Mouse (Mus musculus): ENCODE results near the gene Slc16a9. TPM values are rescaled to one million over a fixed set of nuclear protein-coding genes. Genes with fewer than 3 reads are reported as not detected.

Slc16a9 gene
- polyA plus RNA-seq, 1 experiment: 1.5 TPM

- TF ChIP-seq POLR2A (IDR thresholded peaks at IDR 0.05; ENCODE audit: borderline replicate concordance, control insufficient read depth, low read depth, low read length) (no peak), CTCF (IDR thresholded peaks at IDR 0.05; ENCODE audit: control insufficient read depth, insufficient read depth, low read length) (no peak)
- H3K4me3 ChIP-seq (replicated peaks; ENCODE audit: control insufficient read depth, low read depth, low read length): no peak overlapping the region
- no peaks in the 10 kb centered on the region; the same call in 1 of the 2 replicates for H3K4me1 ChIP-seq (ENCODE audit: control insufficient read depth, insufficient read depth, low read length)
- 78% methylated on average over 6 of the region's 6 CpGs for WGBS
- H3K27ac ChIP-seq (ENCODE audit: control insufficient read depth, insufficient read depth, low read depth, low read length, poor library complexity): no peak overlapping the region
Measured at GRCm38 (mm10) chr10:70230352-70230751, 14.5 kb upstream of the Slc16a9 start.

- TF ChIP-seq POLR2A (IDR thresholded peaks at IDR 0.05; ENCODE audit: borderline replicate concordance, control insufficient read depth, low read depth, low read length) (no peak), CTCF (IDR thresholded peaks at IDR 0.05; ENCODE audit: control insufficient read depth, insufficient read depth, low read length) (no peak)
- Histone ChIP-seq H3K27ac (ENCODE audit: control insufficient read depth, insufficient read depth, low read depth, low read length, poor library complexity) (no peak overlapping the region), H3K4me1 (ENCODE audit: control insufficient read depth, insufficient read depth, low read length) (no peaks in the 10 kb centered on the region), H3K4me3 (replicated peaks; ENCODE audit: control insufficient read depth, low read depth, low read length) (no peak overlapping the region)
- WGBS: 51% methylated on average over 2 of the region's 2 CpGs
Measured at GRCm38 (mm10) chr10:70237936-70238335, 7.0 kb upstream of the Slc16a9 start.

DNA sequence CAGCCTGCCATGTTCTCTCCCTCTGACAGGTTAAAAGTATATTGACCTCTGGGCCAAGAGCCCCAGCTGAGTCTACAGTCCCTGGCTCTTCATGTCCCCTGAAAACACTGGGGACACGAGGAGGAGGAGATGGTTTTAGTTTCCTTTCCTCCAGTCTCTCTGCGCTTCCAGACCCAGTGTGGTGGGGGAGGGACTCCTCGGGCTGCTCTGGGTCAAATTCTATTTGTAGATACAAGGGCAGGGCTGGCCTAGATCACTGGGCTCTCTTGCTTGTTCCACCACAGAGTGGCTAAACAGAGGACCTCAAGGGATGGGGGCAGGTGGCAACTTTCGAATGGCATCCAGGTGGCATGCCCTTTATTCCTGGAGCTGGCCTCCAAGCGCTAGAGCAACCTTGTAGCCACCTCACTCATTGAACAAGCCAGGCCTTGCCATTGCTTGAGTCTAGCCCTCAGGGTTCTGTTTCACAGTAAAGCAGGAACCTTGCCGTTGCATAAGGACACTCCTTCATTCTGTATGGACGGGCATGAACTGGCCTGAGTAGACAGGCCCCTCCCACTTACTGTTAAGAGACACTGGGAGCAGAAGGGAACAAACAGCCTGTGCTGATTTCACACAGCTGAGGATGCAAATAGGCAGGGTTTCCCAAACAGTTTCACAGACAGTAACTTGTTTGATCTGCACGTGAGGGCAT, 2.0 kb upstream of the Slc16a9 start:
- no peak overlapping the region for H3K4me3 ChIP-seq (replicated peaks; ENCODE audit: control insufficient read depth, low read depth, low read length)
- 39% methylated on average over 8 of the region's 8 CpGs for WGBS

DNA sequence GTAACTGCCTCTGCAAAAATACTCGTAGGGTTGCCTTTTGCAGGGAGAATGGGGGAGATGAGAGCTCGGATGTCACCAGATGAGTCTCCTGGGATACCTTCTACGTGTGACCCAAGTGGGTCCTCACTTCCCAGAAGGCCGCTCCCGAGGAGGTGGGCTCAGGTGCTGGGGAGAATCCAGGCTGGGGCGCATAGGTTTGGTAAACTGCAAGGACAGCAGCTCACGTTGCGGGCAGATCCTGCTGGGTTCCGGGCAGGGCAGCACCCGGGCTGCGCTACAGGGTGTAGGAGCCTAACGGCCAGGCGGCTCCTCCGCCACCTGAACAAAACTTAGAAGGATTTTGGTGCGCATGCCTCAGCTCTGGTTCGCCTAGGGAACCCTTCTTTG, 652 bp downstream of the Slc16a9 start:
- Histone ChIP-seq H3K4me1 (ENCODE audit: control insufficient read depth, insufficient read depth, low read length) (no peaks in the 10 kb centered on the region), H3K4me3 (replicated peaks; ENCODE audit: control insufficient read depth, low read depth, low read length) (peak overlapping the region; percentile 4), H3K27ac (ENCODE audit: control insufficient read depth, insufficient read depth, low read depth, low read length, poor library complexity) (no peak overlapping the region; the same call in 1 of the 2 replicates)
- WGBS: 1% methylated on average over 16 of the region's 16 CpGs
- TF ChIP-seq CTCF (IDR thresholded peaks at IDR 0.05; ENCODE audit: control insufficient read depth, insufficient read depth, low read length) (no peak), POLR2A (IDR thresholded peaks at IDR 0.05; ENCODE audit: borderline replicate concordance, control insufficient read depth, low read depth, low read length) (no peak)

More for the DNA sequence above, 2.0 kb upstream of the Slc16a9 start:
- Histone ChIP-seq H3K4me1 (ENCODE audit: control insufficient read depth, insufficient read depth, low read length) (no peaks in the 10 kb centered on the region), H3K27ac (ENCODE audit: control insufficient read depth, insufficient read depth, low read depth, low read length, poor library complexity) (no peak overlapping the region)
- no peak for TF ChIP-seq CTCF (IDR thresholded peaks at IDR 0.05; ENCODE audit: control insufficient read depth, insufficient read depth, low read length)
- no peak for TF ChIP-seq POLR2A (IDR thresholded peaks at IDR 0.05; ENCODE audit: borderline replicate concordance, control insufficient read depth, low read depth, low read length)

GRCm38 (mm10) chr10:70246076-70246475, 1.2 kb downstream of the Slc16a9 start:
- TF ChIP-seq CTCF (IDR thresholded peaks at IDR 0.05; ENCODE audit: control insufficient read depth, insufficient read depth, low read length): no peak
- TF ChIP-seq POLR2A (IDR thresholded peaks at IDR 0.05; ENCODE audit: borderline replicate concordance, control insufficient read depth, low read depth, low read length): no peak
- 67% methylated on average over 9 of the region's 9 CpGs for WGBS
- no peaks in the 10 kb centered on the region for H3K4me1 ChIP-seq (ENCODE audit: control insufficient read depth, insufficient read depth, low read length)
- H3K4me3 ChIP-seq (replicated peaks; ENCODE audit: control insufficient read depth, low read depth, low read length): no peak overlapping the region
- H3K27ac ChIP-seq (ENCODE audit: control insufficient read depth, insufficient read depth, low read depth, low read length, poor library complexity): no peak overlapping the region

GRCm38 (mm10) chr10:70250354-70250753, 5.5 kb downstream of the Slc16a9 start:
- H3K27ac ChIP-seq (ENCODE audit: control insufficient read depth, insufficient read depth, low read depth, low read length, poor library complexity): no peak overlapping the region
- H3K4me3 ChIP-seq (replicated peaks; ENCODE audit: control insufficient read depth, low read depth, low read length): no peak overlapping the region
- WGBS: 75% methylated on average over 4 of the region's 4 CpGs
- TF ChIP-seq POLR2A (IDR thresholded peaks at IDR 0.05; ENCODE audit: borderline replicate concordance, control insufficient read depth, low read depth, low read length): no peak
- TF ChIP-seq CTCF (IDR thresholded peaks at IDR 0.05; ENCODE audit: control insufficient read depth, insufficient read depth, low read length): no peak
- no peaks in the 10 kb centered on the region for H3K4me1 ChIP-seq (ENCODE audit: control insufficient read depth, insufficient read depth, low read length)

GRCm38 (mm10) chr10:70250766-70251165, 5.9 kb downstream of the Slc16a9 start:
- Histone ChIP-seq H3K4me1 (ENCODE audit: control insufficient read depth, insufficient read depth, low read length) (no peaks in the 10 kb centered on the region), H3K27ac (ENCODE audit: control insufficient read depth, insufficient read depth, low read depth, low read length, poor library complexity) (no peak overlapping the region), H3K4me3 (replicated peaks; ENCODE audit: control insufficient read depth, low read depth, low read length) (no peak overlapping the region)
- WGBS: 57% methylated on average over 6 of the region's 6 CpGs
- TF ChIP-seq POLR2A (IDR thresholded peaks at IDR 0.05; ENCODE audit: borderline replicate concordance, control insufficient read depth, low read depth, low read length): no peak
- TF ChIP-seq CTCF (IDR thresholded peaks at IDR 0.05; ENCODE audit: control insufficient read depth, insufficient read depth, low read length): no peak

DNA sequence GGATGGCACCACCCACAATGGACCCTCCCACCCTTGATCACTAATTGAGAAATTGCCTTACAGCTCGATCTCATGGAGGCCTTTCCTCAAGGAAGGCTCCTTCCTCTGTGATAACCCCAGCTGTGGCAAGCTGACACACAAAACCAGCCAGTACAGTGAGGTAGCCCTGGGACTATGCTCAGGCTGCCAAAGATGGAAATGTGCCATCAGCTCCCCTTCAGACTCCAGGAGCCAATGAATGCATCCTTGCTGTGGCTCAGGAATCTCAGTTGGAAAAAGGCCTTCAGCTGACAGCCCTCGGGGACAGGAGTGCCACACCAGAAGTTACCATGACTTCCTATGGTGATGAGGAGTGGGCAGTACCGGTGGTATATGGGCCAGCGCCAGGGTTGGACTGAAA, 9.8 kb downstream of the Slc16a9 start:
- no peak overlapping the region for H3K4me3 ChIP-seq (replicated peaks; ENCODE audit: control insufficient read depth, low read depth, low read length)
- WGBS: 51% methylated on average over 4 of the region's 4 CpGs
- no peaks in the 10 kb centered on the region; the same call in 1 of the 2 replicates for H3K4me1 ChIP-seq (ENCODE audit: control insufficient read depth, insufficient read depth, low read length)
- no peak overlapping the region for H3K27ac ChIP-seq (ENCODE audit: control insufficient read depth, insufficient read depth, low read depth, low read length, poor library complexity)
- TF ChIP-seq CTCF (IDR thresholded peaks at IDR 0.05; ENCODE audit: control insufficient read depth, insufficient read depth, low read length) (no peak), POLR2A (IDR thresholded peaks at IDR 0.05; ENCODE audit: borderline replicate concordance, control insufficient read depth, low read depth, low read length) (no peak)
